Mouse (Mus musculus) spleen, postnatal 14 days (tissue): ENCODE data around the gene Sae1.
"Not testable (repeated sequence)": the region's sequence is repeated elsewhere in the genome, so short reads cannot be mapped to it uniquely, and the experiment has no call there.

Source experiments
- DNase-seq, 2 experiments: peaks; one replicate each; pipeline ENCODE4 v3.0.0; 2021 to 2022; ENCODE audit warnings: low spot score in 2 of 2

The Sae1 gene

DNA sequence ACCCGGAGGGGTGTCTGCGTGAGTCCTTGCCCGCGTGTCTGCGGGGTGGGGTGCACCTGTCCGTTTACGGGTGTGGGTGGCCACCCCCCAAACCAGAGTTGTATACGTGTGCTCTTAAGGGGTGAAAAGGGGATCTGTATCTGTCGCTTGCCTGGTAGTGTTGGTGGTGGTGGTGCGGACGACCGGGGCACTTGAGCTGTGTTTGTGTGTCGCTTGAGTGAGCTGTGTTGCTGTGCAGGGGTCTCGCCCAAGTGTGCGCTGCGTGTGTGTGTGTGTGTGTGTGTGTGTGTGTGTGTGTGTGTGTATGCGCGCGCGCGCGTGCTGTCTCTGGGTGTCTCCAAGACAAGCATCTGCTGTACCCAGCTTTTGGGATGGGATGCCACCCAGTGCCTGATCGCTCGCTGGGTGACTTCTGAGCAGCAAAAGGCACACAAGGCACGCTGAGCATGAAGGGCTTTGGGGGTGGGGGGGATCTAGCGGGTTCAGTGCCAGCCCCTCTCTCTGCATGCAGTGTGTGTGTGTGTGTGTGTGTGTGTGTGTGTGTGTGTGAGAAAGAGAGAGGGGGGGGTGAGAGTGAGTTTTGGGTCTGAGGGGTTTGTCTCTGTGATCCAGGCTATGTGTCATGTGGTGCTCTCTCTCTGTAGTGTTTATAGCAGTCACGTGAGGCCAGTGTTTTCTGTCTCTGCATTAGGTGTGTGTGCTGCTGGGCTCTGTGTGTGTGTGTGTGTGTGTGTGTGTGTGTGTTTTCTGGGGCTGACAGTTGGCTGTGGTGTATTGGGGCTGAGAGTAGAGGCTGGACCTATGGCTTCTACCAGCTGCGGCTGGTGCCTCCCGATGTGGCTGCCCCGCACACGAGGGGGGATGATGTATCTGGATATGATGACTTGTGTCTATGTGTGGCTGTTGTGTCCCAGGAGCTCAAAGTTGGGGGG, 76.8 kb downstream of the Sae1 start:
- DNase-seq: peak in 1 of 2 experiments; percentile 16

DNA sequence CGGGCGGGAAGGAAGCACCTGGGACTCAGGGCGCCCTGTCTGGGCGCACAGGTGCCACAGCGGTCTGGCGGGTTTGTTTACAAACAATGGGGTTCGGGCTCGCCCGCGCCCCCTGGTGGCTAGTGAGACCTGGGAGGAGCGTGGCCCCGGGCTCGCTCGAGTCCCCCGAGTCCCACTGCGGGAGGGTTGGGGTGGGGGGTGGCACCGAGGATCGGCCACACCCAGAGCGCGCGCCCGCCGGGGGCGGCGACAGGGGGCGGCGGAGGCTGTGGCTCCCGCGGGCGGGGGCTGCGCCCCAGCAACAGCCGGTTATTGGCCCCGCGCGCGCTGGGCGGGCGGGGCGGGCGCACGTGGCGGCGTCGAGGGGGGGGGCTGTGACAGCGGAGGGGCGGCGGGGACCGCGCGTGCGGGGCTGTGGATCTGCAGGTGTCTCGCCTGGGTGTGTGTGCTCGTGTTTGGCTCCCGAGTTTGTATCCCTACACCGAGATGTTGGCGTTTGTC, 77.5 kb downstream of the Sae1 start:
- DNase-seq: peak; percentile 80 to 83

DNA sequence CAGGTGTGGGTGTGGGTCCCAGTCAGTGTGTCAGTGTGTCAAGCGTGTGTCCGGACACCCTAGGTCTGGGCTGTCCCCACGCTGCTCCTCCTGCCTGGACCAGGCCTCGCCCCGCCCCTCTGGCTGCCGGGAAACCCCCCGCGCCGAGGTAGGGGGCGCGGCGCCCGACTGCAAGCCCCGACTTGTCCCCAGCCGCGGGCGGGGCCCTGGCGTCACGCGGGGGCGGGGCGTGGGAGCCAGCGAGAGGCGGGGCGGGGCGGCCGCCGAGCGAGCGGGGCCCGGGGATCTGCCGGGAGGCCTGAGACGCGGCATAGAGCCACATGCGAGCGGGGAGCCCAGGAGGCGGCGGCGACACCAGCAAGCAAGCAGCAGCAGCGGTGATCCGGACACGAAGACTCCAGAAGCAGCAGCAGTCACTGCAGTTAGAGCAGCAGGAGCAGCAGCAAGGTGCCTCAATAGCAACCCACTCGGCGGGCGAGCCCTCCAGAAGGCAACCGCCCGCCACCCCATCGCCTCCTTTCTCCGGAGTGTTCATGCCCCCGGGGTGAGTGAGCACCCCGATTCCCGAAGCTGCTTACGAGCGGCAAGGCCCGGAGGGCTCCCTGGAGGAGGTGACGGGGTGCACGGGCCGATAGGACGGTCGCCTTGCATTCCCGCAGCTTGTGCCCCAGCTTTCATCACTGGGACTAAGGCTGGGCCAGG, 78.1 kb downstream of the Sae1 start:
- DNase-seq: peak; percentile 85 to 87

- DNase-seq: no peak
Measured at GRCm38 (mm10) chr7:16308555-16309317, 78.9 kb downstream of the Sae1 start.

DNA sequence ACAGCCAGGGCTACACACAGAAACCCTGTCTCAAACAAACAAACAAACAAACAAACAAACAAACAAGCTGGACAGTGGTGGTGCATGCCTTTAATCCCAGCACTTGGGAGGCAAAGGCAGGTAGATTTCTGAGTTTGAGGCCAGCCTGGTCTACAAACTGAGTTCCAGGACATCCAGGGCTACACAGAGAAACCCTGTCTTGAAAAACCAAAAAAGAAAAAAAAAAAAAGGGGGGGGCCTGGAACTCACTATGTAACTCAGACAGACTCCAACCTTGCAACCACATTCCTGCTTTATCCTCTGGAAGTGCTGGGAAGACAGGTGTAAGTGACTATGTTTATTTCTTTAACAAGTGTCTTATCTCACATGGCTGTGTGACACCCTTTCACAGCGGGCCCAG, 79.5 kb downstream of the Sae1 start, which contains the start of gene Bbc3:
Gene Bbc3, plus strand, starts transcription at position 301 of the 400 bp plus-strand sequence.
- not testable (repeated sequence) for DNase-seq

DNA sequence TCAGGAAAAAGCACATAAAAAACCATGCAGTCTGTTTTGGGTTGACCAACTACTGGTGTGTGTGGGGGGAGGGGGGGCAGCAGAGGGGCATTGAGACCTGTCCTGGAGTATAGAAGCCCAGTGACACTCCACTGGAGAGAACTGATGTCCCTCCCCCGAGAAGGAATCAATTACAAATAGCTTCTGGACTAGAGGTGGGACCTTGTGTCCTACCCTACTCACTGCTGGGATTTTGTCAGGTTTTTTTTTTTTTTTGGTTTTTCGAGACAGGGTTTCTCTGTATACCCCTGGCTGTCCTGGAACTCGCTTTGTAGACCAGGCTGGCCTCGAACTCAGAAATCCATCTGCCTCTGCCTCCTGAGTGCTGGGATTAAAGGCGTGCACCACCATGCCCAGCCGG, 80.5 kb downstream of the Sae1 start:
- not testable (repeated sequence) for DNase-seq

GRCm38 (mm10) chr7:16299419-16300035, 88.1 kb downstream of the Sae1 start:
- DNase-seq: peak; percentile 59 to 60

DNA sequence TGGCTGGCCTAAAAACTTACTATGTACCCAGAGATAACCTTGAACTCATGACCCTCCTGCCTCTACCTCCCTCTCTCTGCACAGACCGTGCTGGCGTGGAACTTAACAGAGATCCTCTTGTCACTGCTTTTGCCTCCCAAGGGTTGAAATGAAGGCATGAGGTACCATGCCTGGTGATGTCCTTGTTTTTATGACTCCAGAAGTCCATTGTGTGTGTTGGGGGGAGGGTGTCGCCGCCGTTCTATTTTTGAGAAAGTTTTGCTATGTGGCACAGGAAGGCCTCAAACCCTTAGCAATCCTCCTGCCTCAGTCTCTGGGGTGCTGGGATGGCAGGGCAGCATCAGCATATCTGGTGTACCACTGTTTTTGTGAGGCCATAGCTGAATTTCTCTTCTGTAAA, 88.7 kb downstream of the Sae1 start:
- DNase-seq: no peak

DNA sequence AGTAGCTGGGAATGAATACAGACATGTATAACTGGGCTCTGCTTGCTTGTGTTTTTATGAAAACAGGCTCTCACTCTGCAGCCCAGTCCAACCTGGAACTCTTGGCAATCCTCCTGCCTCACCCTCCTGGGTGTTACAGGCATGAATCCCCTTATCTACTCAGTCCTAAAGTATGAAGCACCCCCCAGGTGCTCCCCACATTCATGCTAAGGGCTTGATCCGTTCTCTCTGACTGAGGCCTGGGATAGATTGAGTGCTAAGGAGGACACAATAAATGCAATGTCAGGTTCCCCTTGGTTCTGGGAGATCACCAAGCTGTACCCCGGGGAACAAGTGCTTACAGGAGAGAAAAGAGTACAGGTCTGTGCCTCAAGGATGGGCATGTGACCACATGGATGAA, 90.0 kb downstream of the Sae1 start:
- DNase-seq: no peak

- DNase-seq: peak; percentile 65 to 81
Measured at GRCm38 (mm10) chr7:16296766-16297390, 90.7 kb downstream of the Sae1 start.

DNA sequence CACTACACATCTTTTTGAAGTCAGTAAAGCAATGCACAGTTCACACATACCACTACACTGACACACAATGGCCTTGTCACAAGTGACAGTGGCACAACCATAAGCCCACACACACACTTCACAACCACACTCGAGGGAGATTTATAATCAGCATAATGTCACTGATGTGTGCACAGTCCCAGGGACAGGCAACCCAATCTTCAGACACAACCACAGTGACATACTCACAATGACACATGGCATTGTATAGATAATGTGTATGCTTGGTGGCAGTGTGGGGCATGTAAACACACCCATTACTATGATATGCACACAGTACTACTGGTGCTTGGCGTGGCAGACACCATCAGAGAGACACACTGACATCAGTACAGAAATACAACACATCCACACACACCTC, 91.5 kb downstream of the Sae1 start:
- DNase-seq: no peak

DNA sequence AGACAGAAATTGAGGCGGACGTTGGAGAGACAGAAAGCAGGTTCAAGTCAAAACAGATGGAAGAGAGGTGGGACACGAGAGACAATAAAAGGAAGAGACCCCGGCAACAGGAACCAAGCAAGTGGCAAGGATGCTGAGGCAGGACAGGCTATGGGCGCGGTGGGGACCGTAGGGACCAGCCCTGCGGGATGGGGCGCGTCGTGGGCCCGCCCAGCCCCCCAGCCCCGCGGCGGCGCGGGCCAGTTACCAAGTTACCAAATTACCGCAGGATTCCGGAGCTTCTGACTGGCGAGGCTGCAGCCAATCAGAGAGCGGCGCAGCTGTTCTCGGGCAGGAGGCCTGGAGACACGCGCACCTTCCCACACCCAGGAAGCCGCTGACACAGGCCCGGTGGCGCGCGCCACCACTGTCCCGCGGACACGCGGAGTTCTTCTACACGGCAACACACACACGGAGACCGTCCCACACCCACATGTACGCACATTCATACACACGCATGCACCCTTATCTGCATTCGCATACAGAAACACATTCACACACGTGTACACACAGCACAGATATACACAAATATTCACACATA, 92.2 kb downstream of the Sae1 start:
- DNase-seq: peak; percentile 66 to 70

- peak; percentile 95 to 96 for DNase-seq
Measured at GRCm38 (mm10) chr7:16294837-16295236, 92.8 kb downstream of the Sae1 start.

DNA sequence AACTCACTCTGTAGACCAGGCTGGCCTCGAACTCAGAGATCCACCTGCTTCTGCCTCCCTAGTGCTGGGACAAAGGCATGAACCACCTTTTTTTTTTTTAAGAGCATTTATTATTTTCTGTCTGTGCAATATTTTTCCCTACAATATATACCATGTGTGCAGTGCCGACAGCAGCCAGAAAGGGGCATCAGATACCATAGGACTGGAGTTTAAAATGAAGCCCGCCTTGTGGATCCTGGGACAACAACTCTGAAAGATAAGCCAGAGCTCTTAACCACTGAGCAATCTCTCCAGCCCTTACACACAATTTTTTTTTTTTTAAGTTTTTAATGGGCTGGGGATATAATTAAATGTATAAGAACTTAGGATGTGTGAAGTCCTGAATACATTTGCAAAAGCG, 93.3 kb downstream of the Sae1 start:
- peak in 1 of 2 experiments; percentile 53 for DNase-seq

GRCm38 (mm10) chr7:16287791-16288190, 99.8 kb downstream of the Sae1 start:
- DNase-seq: no peak

- no peak for DNase-seq
Measured at GRCm38 (mm10) chr7:16287016-16287415, 100.6 kb downstream of the Sae1 start.

DNA sequence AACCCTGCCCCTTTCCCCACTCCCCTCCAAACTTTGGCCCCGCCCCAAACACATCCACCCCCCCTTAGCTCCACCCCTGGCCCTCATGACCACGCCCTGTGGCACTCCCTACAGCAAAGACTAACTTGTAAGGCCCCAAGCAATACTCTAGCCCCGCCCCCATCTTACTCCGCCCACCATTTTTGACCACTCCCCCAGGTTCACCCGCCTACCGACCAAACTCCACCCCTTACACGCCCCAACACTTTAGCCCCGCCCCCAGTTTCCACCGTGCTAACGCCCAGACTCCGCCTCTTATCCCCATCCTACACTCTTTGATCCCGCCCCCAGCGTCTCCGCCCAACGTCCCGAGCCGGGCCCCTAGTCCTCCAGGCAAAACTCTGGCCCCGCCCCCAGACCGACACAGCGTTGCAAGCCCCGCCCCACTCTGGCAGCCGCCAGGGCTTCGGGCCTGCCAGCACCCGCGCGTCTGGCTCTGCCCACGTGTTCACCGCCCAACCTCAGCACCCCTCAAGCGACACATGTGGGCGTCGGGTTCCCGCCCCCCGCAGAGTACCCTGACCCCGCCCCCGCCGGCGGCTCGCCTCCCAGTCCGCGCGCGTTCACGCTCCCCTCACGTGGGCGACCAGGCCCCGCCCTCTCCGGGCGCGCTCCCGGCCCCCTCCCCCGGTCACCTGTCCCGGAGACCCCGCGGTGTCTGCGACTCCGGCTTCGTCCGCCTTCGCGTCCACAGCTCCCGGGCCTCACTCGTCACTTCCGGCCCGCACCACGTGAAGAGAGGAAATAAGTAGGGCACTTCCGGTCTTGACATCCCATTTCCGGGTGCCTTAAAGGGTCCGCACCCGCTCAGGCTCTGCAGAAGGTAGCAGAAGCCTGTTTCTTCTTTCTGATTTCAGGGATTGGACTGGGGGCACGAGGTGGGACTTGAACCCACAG, 101.3 kb downstream of the Sae1 start, which contains the start of gene Ccdc9:
Gene Ccdc9, minus strand, starts transcription at position 770 of the 936 bp plus-strand sequence.
- DNase-seq: peak; percentile 98 to 99

DNA sequence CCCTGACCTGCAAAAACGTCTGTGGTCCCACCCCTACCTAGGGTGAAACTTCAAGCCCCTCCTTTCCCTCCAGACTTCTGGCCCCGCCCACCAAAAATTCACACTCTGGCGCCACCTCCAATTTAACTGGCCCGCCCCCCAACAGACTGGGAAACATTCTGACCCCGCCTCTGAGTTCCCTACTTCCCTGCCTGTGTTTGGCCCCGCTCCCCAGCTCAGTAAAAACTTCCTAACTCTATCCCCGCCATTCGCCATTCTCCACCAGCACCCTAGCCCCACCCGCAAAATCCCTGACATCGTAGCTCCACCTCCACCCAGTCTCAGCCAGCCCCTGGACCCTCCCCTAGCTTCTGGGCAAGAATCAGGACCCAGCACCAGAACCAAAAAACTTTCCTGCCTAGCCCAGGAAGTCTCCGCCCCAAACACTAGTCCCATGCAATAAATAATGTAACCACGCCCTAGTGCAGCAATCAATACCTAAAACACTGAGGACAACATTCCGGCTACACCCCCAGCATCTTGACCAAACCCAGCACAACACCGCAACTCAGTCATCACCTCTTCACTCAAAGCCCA, 102.1 kb downstream of the Sae1 start:
- DNase-seq: peak; percentile 38 to 51

DNA sequence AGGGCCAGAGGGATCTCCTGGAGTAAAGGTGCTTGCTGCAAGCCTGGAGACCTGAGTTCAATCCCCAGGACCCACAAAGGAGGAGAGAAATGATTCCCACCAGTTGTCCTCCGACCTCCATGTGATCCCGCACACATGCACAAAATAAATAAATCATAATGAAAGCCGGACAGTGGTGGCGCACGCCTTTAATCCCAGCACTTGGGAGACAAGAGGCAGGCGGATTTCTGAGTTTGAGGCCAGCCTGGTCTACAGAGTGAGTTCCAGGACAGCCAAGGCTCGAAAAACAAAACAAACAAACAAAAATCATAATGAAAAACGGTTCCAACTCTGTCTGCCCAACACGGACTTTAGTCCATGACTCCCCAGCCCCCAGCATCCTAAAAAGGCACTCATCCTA, 102.7 kb downstream of the Sae1 start:
- DNase-seq: no peak
